Mouse (Mus musculus) retina, postnatal 1 day (tissue): ENCODE data around the gene Mcm10.
"Not testable (repeated sequence)": the region's sequence is repeated elsewhere in the genome, so short reads cannot be mapped to it uniquely, and the experiment has no call there.

Source experiments
- DNase-seq: peaks from one replicate; pipeline ENCODE4 v3.0.0-alpha.2; 2012

Gene Mcm10

DNA sequence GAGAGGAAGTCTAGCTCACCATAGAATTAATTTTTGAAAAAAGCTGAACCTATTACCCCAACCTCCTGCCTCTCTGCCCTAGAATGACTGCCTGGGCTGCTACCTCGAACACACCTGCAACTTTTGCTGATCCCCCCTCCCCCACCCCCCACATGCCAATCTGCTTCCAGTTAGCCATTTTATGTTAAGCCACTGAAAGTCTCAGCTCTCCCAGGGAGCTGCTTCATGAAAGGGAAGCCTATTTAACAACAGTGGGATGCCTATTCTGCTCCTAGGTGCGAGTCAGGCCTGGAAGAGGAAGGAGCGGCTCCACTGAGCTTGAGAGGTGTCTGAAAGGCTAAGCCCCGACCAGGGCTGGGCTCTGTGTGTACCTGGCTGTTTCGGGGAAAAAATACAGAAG lies 28.6 kb downstream of the Mcm10 start:
- no peak for DNase-seq

- peak; percentile 12 for DNase-seq
Observed at GRCm38 (mm10) chr2:4978091-4978490, 34.5 kb downstream of the Mcm10 start.

DNA sequence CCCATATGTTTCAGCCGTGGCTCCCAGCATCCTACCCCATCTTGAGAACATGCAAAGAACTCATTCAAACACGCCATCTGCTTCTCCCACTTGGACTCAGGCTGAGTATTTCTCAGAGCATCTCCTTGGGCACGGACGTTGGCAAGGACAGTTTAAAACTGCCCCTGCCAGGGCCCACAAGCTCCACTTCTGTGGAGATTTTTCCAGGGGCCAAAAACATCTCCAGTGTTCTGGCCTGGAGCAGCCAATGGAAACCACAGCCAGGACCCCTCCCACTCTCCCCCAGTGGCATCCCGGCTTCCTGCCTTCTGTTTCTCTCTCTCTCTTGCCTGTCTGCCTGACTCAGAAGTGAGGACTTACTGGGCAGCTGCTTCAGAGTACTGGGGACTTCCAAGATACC lies 36.8 kb downstream of the Mcm10 start, which contains the start of gene Ucma:
TSS of gene Ucma (plus strand) at position 316 of the 400 bp plus-strand sequence.
- DNase-seq = no peak

GRCm38 (mm10) chr2:4969083-4969482 lies 43.5 kb downstream of the Mcm10 start:
- DNase-seq = no peak

- no peak for DNase-seq
Observed at GRCm38 (mm10) chr2:4967806-4968205, 44.8 kb downstream of the Mcm10 start.

DNA sequence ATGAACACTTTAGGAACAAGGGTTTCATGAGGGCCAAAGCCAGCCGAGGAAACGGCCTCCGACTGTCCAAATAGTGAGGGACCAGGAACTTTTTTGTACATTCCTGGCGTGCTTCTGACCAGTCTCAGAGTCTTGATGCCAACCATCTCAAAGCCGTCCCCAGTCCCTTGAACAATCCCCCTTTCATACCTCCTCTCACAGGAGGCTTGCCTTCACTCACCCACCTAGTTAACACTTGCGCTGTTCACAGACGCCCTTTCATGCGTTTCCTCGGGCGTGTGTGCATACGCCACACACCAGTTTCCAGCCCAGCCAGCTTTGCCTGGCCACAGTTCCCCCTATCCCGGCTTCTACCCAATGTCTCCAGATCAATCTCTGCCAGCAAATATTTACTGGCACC lies 54.6 kb downstream of the Mcm10 start:
- no peak for DNase-seq

DNA sequence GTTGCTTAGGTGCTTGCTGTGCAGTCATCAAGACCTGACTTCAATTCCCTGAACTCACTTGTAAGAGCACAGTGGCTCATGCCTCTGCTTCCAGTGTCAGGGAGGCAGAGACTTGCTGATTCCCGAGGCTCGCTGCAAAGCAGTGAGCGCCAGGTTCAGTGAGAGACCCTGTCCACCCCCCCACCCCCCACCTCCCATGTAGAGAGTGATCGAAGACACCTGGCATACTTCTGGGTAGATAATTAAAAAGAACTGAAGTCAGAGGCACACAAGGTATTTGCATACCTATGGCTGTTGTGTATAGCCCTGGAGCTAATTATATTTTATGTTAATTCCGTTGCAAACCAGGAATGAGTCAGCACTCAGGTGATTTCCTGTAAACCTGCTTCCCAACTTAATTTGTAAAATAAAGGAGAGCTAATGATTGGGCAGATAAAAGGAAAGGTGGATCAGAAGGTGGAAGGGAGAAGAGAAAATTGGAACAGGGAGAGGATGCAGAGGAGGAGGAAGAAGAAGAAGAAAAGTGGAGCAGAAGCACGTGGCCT lies 58.3 kb downstream of the Mcm10 start:
- no peak for DNase-seq

DNA sequence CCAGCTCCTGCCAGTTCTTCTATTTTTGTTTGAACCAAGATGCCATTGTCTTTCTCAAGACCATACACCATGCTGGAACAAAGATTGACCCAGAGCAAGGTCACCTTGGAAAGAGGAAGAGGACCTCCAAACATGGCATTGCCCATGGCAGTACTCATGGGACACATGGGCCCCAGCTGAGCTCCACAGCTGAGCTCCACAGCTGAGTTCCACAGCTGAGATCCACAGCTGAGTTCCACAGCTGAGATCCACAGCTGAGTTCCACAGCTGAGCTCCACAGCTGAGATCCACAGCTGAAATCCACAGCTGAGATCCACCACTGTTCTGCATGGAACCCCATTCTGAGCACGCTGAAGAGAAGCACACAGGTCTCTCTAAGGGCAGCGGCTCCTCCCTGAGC lies 61.6 kb downstream of the Mcm10 start:
- DNase-seq = no peak

DNA sequence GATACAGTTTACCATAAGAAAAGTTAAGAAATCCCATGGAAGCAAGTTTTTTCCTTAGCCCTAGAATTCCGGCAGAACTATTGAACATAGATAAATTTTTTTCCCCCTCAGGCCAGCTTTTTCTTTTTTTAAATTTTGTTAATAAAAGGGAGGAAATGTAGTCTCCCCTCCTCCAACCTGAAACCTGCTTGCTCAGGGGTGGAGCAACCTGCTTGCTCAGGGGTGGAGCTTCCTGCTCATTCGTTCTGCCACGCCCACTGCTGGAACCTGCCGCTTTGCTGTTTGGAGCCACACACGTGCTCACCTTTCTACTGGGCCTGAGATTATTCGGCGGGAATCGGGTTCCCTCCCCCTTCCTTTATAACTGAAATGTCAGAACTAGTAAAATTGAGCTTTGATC lies 62.9 kb downstream of the Mcm10 start:
- DNase-seq = not testable (repeated sequence)

DNA sequence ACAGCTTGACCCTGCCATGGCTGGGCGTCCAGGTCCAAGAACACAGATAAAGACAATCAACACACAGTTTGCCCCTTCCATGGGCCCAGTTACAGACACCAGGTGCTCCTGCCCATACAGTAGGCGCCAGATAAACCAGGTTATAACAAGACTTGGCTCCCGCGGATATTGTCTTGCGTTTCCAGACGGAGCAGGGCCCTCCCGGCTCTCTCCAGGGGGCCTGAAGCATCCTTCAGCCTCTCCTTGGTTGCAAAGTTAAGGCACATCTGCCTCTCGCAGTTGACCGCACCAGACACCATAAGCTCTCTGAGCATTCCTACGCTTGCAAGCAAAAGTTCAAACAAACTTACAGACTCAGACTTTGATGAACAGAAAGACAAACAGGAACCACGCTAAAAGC lies 71.7 kb downstream of the Mcm10 start:
- DNase-seq = no peak
